Mouse (Mus musculus) CH12.LX (cell line): ENCODE measurements around the gene Tmem56. TPM values are rescaled to one million over a fixed set of nuclear protein-coding genes. Genes with fewer than 3 reads are reported as not detected.
A peak's percentile ranks its signal among the peaks of the same experiment; 100 is the strongest.

Experiments used
- DNase-seq: peaks from one replicate; pipeline ENCODE4 v3.0.0-alpha.2; 2013; ENCODE audit errors: extremely low read depth
- H3K27ac ChIP-seq: 2 replicates; pipeline ENCODE4 v1.5.1; 2012; ENCODE audit warnings: low read depth, mild to moderate bottlenecking, control low read depth, moderate library complexity; ENCODE audit not compliant: insufficient read depth
- H3K27me3 ChIP-seq: replicated peaks from 2 replicates; pipeline ENCODE3; 2012; ENCODE audit warnings: inconsistent platforms
- H3K36me3 ChIP-seq, 2 experiments: replicated peaks in 1 of 2; 2 replicates each; pipeline versions ENCODE3 to v1.6.1; 2012; ENCODE audit warnings: inconsistent platforms in 1 of 2, low read length in 1 of 2, mild to moderate bottlenecking in 1 of 2, mixed read lengths in 1 of 2, moderate library complexity in 1 of 2; ENCODE audit not compliant: control insufficient read depth in 1 of 2, insufficient read depth in 1 of 2
- H3K4me1 ChIP-seq, 2 experiments: 2 replicates each; pipeline ENCODE4 v1.6.1; 2012; ENCODE audit warnings: inconsistent platforms in 1 of 2, moderate library complexity in 1 of 2; ENCODE audit not compliant: insufficient read depth in 2 of 2, control insufficient read depth in 1 of 2
- H3K4me2 ChIP-seq: 2 replicates; pipeline ENCODE4 v1.6.1; 2012; ENCODE audit warnings: low read depth, mild to moderate bottlenecking, control low read depth; ENCODE audit not compliant: poor library complexity, insufficient read depth, severe bottlenecking
- H3K4me3 ChIP-seq, 3 experiments: fragments of 150-350 bp in 1 of 3; sonication (generic) in 1 of 3; replicated peaks in 1 of 3; 2 replicates each; pipeline versions ENCODE3 to v1.5.1; 2011 to 2012; ENCODE audit warnings: low read depth in 2 of 3, low read length in 2 of 3, mild to moderate bottlenecking in 2 of 3, moderate library complexity in 2 of 3, control low read depth in 1 of 3, improper control_type of control experiment in 1 of 3, inconsistent platforms in 1 of 3, mixed read lengths in 1 of 3; ENCODE audit not compliant: poor library complexity in 1 of 3
- H3K79me2 ChIP-seq: replicated peaks from 2 replicates; pipeline ENCODE4 v1.6.1; 2012; ENCODE audit warnings: mild to moderate bottlenecking, moderate library complexity; ENCODE audit not compliant: control insufficient read depth, poor library complexity, insufficient read depth, severe bottlenecking; ENCODE audit errors: extremely low read depth
- H3K9ac ChIP-seq: 2 replicates; pipeline ENCODE4 v1.6.1; 2012; ENCODE audit warnings: low read depth, mild to moderate bottlenecking, control low read depth, moderate library complexity; ENCODE audit not compliant: insufficient read depth
- H3K9me3 ChIP-seq: replicated peaks from 2 replicates; pipeline ENCODE3; 2012; ENCODE audit warnings: low read length, inconsistent platforms, mixed read lengths
- BHLHE40 ChIP-seq: IDR thresholded peaks from 2 replicates; pipeline ENCODE4 v1.6.1; 2011; ENCODE audit warnings: mild to moderate bottlenecking, low read depth, low read length, improper control_type of control experiment
- CHD1 ChIP-seq: IDR thresholded peaks from 2 replicates; pipeline ENCODE4 v1.6.1; 2012; ENCODE audit warnings: low read depth, low read length, improper control_type of control experiment, inconsistent platforms
- CHD2 ChIP-seq: IDR thresholded peaks from 2 replicates; pipeline ENCODE4 v1.6.1; 2011; ENCODE audit warnings: low read length, improper control_type of control experiment
- CTCF ChIP-seq, 2 experiments: IDR thresholded peaks in 1 of 2; conservative IDR thresholded peaks in 1 of 2; 2 replicates each; pipeline ENCODE4 v1.5.1; 2011 to 2012; ENCODE audit warnings: low read depth in 2 of 2, low read length in 2 of 2, improper control_type of control experiment in 1 of 2, inconsistent platforms in 1 of 2, mild to moderate bottlenecking in 1 of 2, moderate library complexity in 1 of 2
- EP300 ChIP-seq: IDR thresholded peaks from 2 replicates; pipeline ENCODE4 v1.6.1; 2011; ENCODE audit warnings: low read length, improper control_type of control experiment
- ETS1 ChIP-seq: conservative IDR thresholded peaks from 2 replicates; pipeline ENCODE4 v1.6.1; 2012; ENCODE audit warnings: low read depth, mild to moderate bottlenecking, inconsistent platforms, low read length, improper control_type of control experiment, moderate library complexity
- GABPA ChIP-seq: IDR thresholded peaks from 2 replicates; pipeline ENCODE4 v1.6.1; 2012; ENCODE audit warnings: low read depth, low read length, improper control_type of control experiment, inconsistent platforms; ENCODE audit not compliant: insufficient replicate concordance
- HCFC1 ChIP-seq: IDR thresholded peaks from 2 replicates; pipeline ENCODE4 v1.6.1; 2012; ENCODE audit warnings: low read depth, mild to moderate bottlenecking, inconsistent platforms, low read length, improper control_type of control experiment
- IRF4 ChIP-seq: IDR thresholded peaks from 2 replicates; pipeline ENCODE4 v1.6.1; 2014; ENCODE audit warnings: low read depth, mild to moderate bottlenecking, inconsistent platforms, low read length, improper control_type of control experiment
- JUND ChIP-seq: conservative IDR thresholded peaks from 2 replicates; pipeline ENCODE4 v1.6.1; 2011; ENCODE audit warnings: low read depth, low read length, improper control_type of control experiment
- MAFK ChIP-seq: IDR thresholded peaks from 2 replicates; pipeline ENCODE4 v1.6.1; 2011; ENCODE audit warnings: low read length, improper control_type of control experiment; ENCODE audit not compliant: insufficient replicate concordance
- MAX ChIP-seq: IDR thresholded peaks from 2 replicates; pipeline ENCODE4 v1.6.1; 2011; ENCODE audit warnings: low read length, improper control_type of control experiment
- MAZ ChIP-seq: IDR thresholded peaks from 2 replicates; pipeline ENCODE4 v1.6.1; 2012; ENCODE audit warnings: low read depth, mild to moderate bottlenecking, inconsistent platforms, low read length, improper control_type of control experiment, moderate library complexity
- MEF2A ChIP-seq: IDR thresholded peaks from 2 replicates; pipeline ENCODE4 v1.6.1; 2014; ENCODE audit warnings: low read depth, mild to moderate bottlenecking, inconsistent platforms, low read length, improper control_type of control experiment, borderline replicate concordance
- MXI1 ChIP-seq: IDR thresholded peaks from 2 replicates; pipeline ENCODE4 v1.6.1; 2011; ENCODE audit warnings: mild to moderate bottlenecking, low read depth, low read length, improper control_type of control experiment
- MYC ChIP-seq: IDR thresholded peaks from 2 replicates; pipeline ENCODE4 v1.6.1; 2011; ENCODE audit warnings: low read depth, mild to moderate bottlenecking, improper control_type of control experiment, low read length
- NELFE ChIP-seq: IDR thresholded peaks from 2 replicates; pipeline ENCODE4 v1.6.1; 2011; ENCODE audit warnings: low read depth, low read length, improper control_type of control experiment
- NRF1 ChIP-seq: IDR thresholded peaks from 2 replicates; pipeline ENCODE4 v1.6.1; 2014; ENCODE audit warnings: low read depth, mild to moderate bottlenecking, inconsistent platforms, low read length, improper control_type of control experiment, moderate library complexity
- PAX5 ChIP-seq: IDR thresholded peaks from 2 replicates; pipeline ENCODE4 v1.6.1; 2012; ENCODE audit warnings: low read length, inconsistent platforms, mixed read lengths
- RAD21 ChIP-seq: IDR thresholded peaks from 2 replicates; pipeline ENCODE4 v1.6.1; 2011; ENCODE audit warnings: low read depth, mild to moderate bottlenecking, low read length, improper control_type of control experiment, moderate library complexity
- RCOR1 ChIP-seq: conservative IDR thresholded peaks from 2 replicates; pipeline ENCODE4 v1.6.1; 2012; ENCODE audit warnings: low read depth, mild to moderate bottlenecking, inconsistent platforms, low read length, improper control_type of control experiment
- SIN3A ChIP-seq: IDR thresholded peaks from 2 replicates; pipeline ENCODE4 v1.6.1; 2012; ENCODE audit warnings: low read length, improper control_type of control experiment, inconsistent platforms
- SMC3 ChIP-seq: IDR thresholded peaks from 2 replicates; pipeline ENCODE4 v1.6.1; 2011; ENCODE audit warnings: low read depth, low read length, improper control_type of control experiment
- USF1 ChIP-seq: IDR thresholded peaks from 2 replicates; pipeline ENCODE4 v1.6.1; 2014; ENCODE audit warnings: low read depth, mild to moderate bottlenecking, inconsistent platforms, low read length, improper control_type of control experiment
- USF2 ChIP-seq: conservative IDR thresholded peaks from 2 replicates; pipeline ENCODE4 v1.6.1; 2011; ENCODE audit warnings: low read depth, low read length, improper control_type of control experiment
- ZC3H11A ChIP-seq: IDR thresholded peaks from 2 replicates; pipeline ENCODE4 v1.6.1; 2012; ENCODE audit warnings: low read depth, mild to moderate bottlenecking, inconsistent platforms, low read length, improper control_type of control experiment
- ZKSCAN1 ChIP-seq: IDR thresholded peaks from 2 replicates; pipeline ENCODE4 v1.6.1; 2012; ENCODE audit warnings: low read depth, inconsistent platforms, low read length, improper control_type of control experiment, borderline replicate concordance
- ZMIZ1 ChIP-seq: IDR thresholded peaks from 2 replicates; pipeline ENCODE4 v1.6.1; 2012; ENCODE audit warnings: low read depth, mild to moderate bottlenecking, inconsistent platforms, low read length, improper control_type of control experiment
- ZNF384 ChIP-seq: IDR thresholded peaks from 2 replicates; pipeline ENCODE4 v1.6.1; 2012; ENCODE audit warnings: low read depth, low read length, improper control_type of control experiment, inconsistent platforms
- dilution Hi-C: fragments of 300-500 bp; cut with MboI; formaldehyde crosslinking; loops from 2 replicates; pipeline ENCODE4 v1.14.3; 2020; ENCODE audit warnings: low sequenced_read_pairs; ENCODE audit not compliant: extremely low pct_unique_long_range_greater_than_20kb, extremely low pct_ligation_motif_present
- in situ Hi-C: fragments of 300-500 bp; cut with MboI; formaldehyde crosslinking; loops from 3 replicates; pipeline ENCODE4 v1.14.3; 2019; ENCODE audit warnings: low sequenced_read_pairs, low pct_ligation_motif_present, low pct_unique_long_range_greater_than_20kb, mixed read lengths
- polyA plus RNA-seq: library from polyadenylated mRNA; unstranded; fragments of >175 nt; gene quantifications from 2 replicates; pipeline ENCODE4 v1.2.1, GENCODE M21; 2012; ENCODE audit warnings: low read depth; ENCODE audit not compliant: insufficient read length
- total RNA-seq, 2 experiments: library from RNA; depleted of rRNA; stranded (reverse); fragments of 300-350 nt in 1 of 2; fragments of >200 nt in 1 of 2; gene quantifications; 2 replicates each; pipeline ENCODE4 v1.2.3; 2012 to 2014

Tmem56 gene
- total and polyA plus RNA-seq, 3 experiments = not detected

- Histone ChIP-seq H3K27ac (no peak overlapping the region), H3K4me3 (no peak overlapping the region), H3K27me3 (no peaks in the 10 kb centered on the region), H3K9me3 (no peaks in the 10 kb centered on the region), H3K79me2 (0 out of 2 replicates have a peak, but pooled peaks cover 6% of the 10 kb centered on the region), H3K36me3 (peaks cover 0 to 14% of the 10 kb centered on the region in 2 experiments), H3K9ac (no peak overlapping the region), H3K4me1 (peaks cover 0 to 19% of the 10 kb centered on the region in 2 experiments; a peak in 2 of 4 replicates), H3K4me2 (no peak overlapping the region)
- in situ Hi-C loops (loop anchor here (5.0 kb wide), 2 partner anchors 37 to 122 kb away; partner anchors contain the start of gene Rwdd3), dilution Hi-C loops (no loop called here)
- no peak for DNase-seq
- peak; percentile 11; the same call in 1 of the 2 replicates for TF ChIP-seq SMC3
- peak in 1 of 2 experiments; percentile 55; a peak in 2 of 4 replicates for TF ChIP-seq CTCF (conservative IDR thresholded peaks at IDR 0.05 in 1 of 2, IDR thresholded peaks at IDR 0.05 in 1 of 2; ENCODE audit: low read depth in 2 of 2, low read length in 2 of 2)
- peak; percentile 54; the same call in 1 of the 2 replicates for TF ChIP-seq MYC
- TF ChIP-seq HCFC1 = no peak
Measured at GRCm38 (mm10) chr3:121294200-121294599, 11.3 kb upstream of the Tmem56 start.

- H3K36me3 ChIP-seq = peaks cover 0 to 4% of the 10 kb centered on the region in 2 experiments
- H3K79me2 ChIP-seq = 0 out of 2 replicates have a peak, but pooled peaks cover 6% of the 10 kb centered on the region
- peak; percentile 97 for DNase-seq
- peak within 1 kb of the TSS; percentile 68 to 85 (median 70) for H3K4me3 ChIP-seq
- in situ Hi-C loops (loop anchor here (5.0 kb wide), 2 partner anchors 34 to 119 kb away; partner anchors contain the start of gene Rwdd3), dilution Hi-C loops (no loop called here)
- H3K27ac ChIP-seq = peak within 1 kb of the TSS; percentile 76
- H3K4me1 ChIP-seq = peaks cover 0 to 19% of the 10 kb centered on the region in 2 experiments; a peak in 2 of 4 replicates
- H3K9me3 ChIP-seq = no peaks in the 10 kb centered on the region
- peak within 1 kb of the TSS; percentile 90 for H3K9ac ChIP-seq
- H3K27me3 ChIP-seq = no peaks in the 10 kb centered on the region
- H3K4me2 ChIP-seq = peak within 1 kb of the TSS; percentile 88
- TF ChIP-seq ZNF384 (peak; percentile 63), RCOR1 (no peak), PAX5 (no peak), EP300 (no peak), NELFE (peak; percentile 95; the same call in 1 of the 2 replicates), MYC (peak; percentile 64; the same call in 1 of the 2 replicates), SIN3A (peak; percentile 65), ETS1 (no peak), MEF2A (peak; percentile 39; the same call in 1 of the 2 replicates), IRF4 (peak; percentile 9; the same call in 1 of the 2 replicates), CTCF (conservative IDR thresholded peaks at IDR 0.05 in 1 of 2, IDR thresholded peaks at IDR 0.05 in 1 of 2; ENCODE audit: low read depth in 2 of 2, low read length in 2 of 2) (no peak), MXI1 (peak; percentile 82; the same call in 1 of the 2 replicates), CHD2 (no peak; the same call in 1 of the 2 replicates), CHD1 (no peak), SMC3 (no peak), RAD21 (no peak), ZMIZ1 (peak; percentile 74), ZC3H11A (no peak), NRF1 (peak; percentile 84), JUND (no peak), USF2 (no peak), ZKSCAN1 (no peak), BHLHE40 (no peak), HCFC1 (peak; percentile 97), MAFK (no peak), MAX (no peak; the same call in 1 of the 2 replicates), USF1 (no peak), MAZ (no peak), GABPA (peak; percentile 74; the same call in 1 of the 2 replicates)
Measured at GRCm38 (mm10) chr3:121291560-121292258, 8.8 kb upstream of the Tmem56 start, which contains the start of gene Alg14. Alg14 (plus strand) TSS chr3:121291773.
